Mouse (Mus musculus): ENCODE results near the gene Msantd3. TPM values are rescaled to one million over a fixed set of nuclear protein-coding genes. Genes with fewer than 3 reads are reported as not detected.
A peak's percentile ranks its signal among the peaks of the same experiment; 100 is the strongest.

Gene Msantd3
- total RNA-seq, 2 experiments from 2014 or later, result 30.9 to 31.2 TPM

GRCm38 (mm10) chr4:48591390-48591789 is 51.7 kb downstream of the Msantd3 start:
- no peak for DNase-seq
- intact Hi-C loops (cut with DNase I), result no loop called here

GRCm38 (mm10) chr4:48592328-48592727 is 52.6 kb downstream of the Msantd3 start:
- DNase-seq, result peak; percentile 26 to 29

GRCm38 (mm10) chr4:48592844-48593243 is 53.1 kb downstream of the Msantd3 start:
- intact Hi-C loops (cut with DNase I), result no loop called here
- no peak for DNase-seq

More at GRCm38 (mm10) chr4:48592328-48592727, 52.6 kb downstream of the Msantd3 start:
- intact Hi-C loops (cut with DNase I), result no loop called here

GRCm38 (mm10) chr4:48596111-48596510 is 56.4 kb downstream of the Msantd3 start:
- intact Hi-C loops (cut with DNase I), result no loop called here
- DNase-seq, result no peak

- DNase-seq, result no peak
- intact Hi-C loops (cut with DNase I), result no loop called here
Observed at GRCm38 (mm10) chr4:48605650-48606049, 65.9 kb downstream of the Msantd3 start.

GRCm38 (mm10) chr4:48609485-48609884 is 69.8 kb downstream of the Msantd3 start:
- DNase-seq, result no peak
- intact Hi-C loops (cut with DNase I), result no loop called here

- intact Hi-C loops (cut with DNase I), result no loop called here
- no peak for DNase-seq
Observed at GRCm38 (mm10) chr4:48610251-48610650, 70.5 kb downstream of the Msantd3 start.

Other genes starting within 250 kb of the Msantd3 start
- 10 to 100 TPM; 12.1 to 12.3 TPM for gene Tex10, start 66.5 kb upstream of the Msantd3 start, total RNA-seq (2021)
- 10 to 100 TPM; 22.4 to 23.3 TPM for gene Tmeff1, start 45.2 kb downstream of the Msantd3 start, total RNA-seq (2021)
- 100 to 1,000 TPM in 1 of 2 experiments, 10 to 100 TPM in 1; 85.0 to 106 TPM for gene Cavin4, start 123.6 kb downstream of the Msantd3 start, total RNA-seq (2021)

All from heart, postnatal 10 days (tissue).